Mouse (Mus musculus) ES-E14 (cell line): Measurements from ENCODE around the gene Map2k2.

Experiments
- CHD2 ChIP-seq: IDR thresholded peaks from 2 replicates; pipeline ENCODE4 v1.6.1; 2014; ENCODE audit warnings: mild to moderate bottlenecking, low read depth, low read length, inconsistent platforms
- HCFC1 ChIP-seq: IDR thresholded peaks from 2 replicates; pipeline ENCODE4 v1.6.1; 2012; ENCODE audit warnings: low read length, inconsistent platforms, borderline replicate concordance; ENCODE audit not compliant: insufficient read depth
- ZC3H11A ChIP-seq: IDR thresholded peaks from 2 replicates; pipeline ENCODE4 v1.6.1; 2012; ENCODE audit warnings: low read depth, mild to moderate bottlenecking, inconsistent platforms, low read length, borderline replicate concordance
- ZNF384 ChIP-seq: IDR thresholded peaks from 2 replicates; pipeline ENCODE4 v1.6.1; 2012; ENCODE audit warnings: low read depth, low read length, inconsistent platforms

DNA sequence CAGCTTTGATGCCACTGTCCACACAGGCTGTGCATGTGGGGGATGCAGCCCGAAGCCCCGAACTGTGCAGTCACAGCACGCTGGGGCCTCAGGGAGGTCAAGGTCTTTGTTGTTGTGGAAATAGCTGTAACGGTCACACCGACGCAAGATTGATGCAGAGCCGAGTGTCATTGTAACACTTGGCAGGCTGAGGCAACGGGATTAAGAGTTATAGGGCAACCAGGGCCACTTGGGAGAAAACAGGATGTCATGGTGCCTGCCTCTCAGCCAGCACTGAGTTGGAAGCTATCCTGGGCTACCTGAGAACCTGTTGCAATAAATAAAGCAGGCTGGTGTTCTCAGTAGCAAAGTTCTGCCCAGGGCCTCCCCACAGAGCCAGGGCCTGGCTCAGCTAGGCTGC lies 30.0 kb upstream of the Map2k2 start:
- TF ChIP-seq CHD2 (no peak), HCFC1 (no peak), ZNF384 (no peak), ZC3H11A (no peak)
